Mouse (Mus musculus) hematopoietic stem cell, adult 5-6 weeks (primary cell): ENCODE data around the gene Meis1. TPM values are rescaled to one million over a fixed set of nuclear protein-coding genes. Genes with fewer than 3 reads are reported as not detected.

ENCODE experiments used
- ATAC-seq, 2 experiments: fragments of 125-278 bp in 1 of 2; replicated peaks in 1 of 2; 2 replicates each; pipeline ENCODE4 v1.8.0; 2016 to 2017; ENCODE audit warnings: inconsistent platforms in 2 of 2, mild to moderate bottlenecking in 2 of 2, moderate number of reproducible peaks in 2 of 2, low read depth in 1 of 2, moderate TSS enrichment in 1 of 2; ENCODE audit not compliant: low FRiP score in 2 of 2, poor library complexity in 2 of 2, severe bottlenecking in 2 of 2, insufficient read depth in 1 of 2, low TSS enrichment in 1 of 2
- total RNA-seq: library from RNA; stranded (forward); fragments of 172-1452, 232-1000 nt; gene quantifications from 2 replicates; pipeline ENCODE4 v1.2.3, GENCODE M21; 2017

Meis1 gene
- total RNA-seq, 1 experiment from 2014 or later, result 253 TPM

DNA sequence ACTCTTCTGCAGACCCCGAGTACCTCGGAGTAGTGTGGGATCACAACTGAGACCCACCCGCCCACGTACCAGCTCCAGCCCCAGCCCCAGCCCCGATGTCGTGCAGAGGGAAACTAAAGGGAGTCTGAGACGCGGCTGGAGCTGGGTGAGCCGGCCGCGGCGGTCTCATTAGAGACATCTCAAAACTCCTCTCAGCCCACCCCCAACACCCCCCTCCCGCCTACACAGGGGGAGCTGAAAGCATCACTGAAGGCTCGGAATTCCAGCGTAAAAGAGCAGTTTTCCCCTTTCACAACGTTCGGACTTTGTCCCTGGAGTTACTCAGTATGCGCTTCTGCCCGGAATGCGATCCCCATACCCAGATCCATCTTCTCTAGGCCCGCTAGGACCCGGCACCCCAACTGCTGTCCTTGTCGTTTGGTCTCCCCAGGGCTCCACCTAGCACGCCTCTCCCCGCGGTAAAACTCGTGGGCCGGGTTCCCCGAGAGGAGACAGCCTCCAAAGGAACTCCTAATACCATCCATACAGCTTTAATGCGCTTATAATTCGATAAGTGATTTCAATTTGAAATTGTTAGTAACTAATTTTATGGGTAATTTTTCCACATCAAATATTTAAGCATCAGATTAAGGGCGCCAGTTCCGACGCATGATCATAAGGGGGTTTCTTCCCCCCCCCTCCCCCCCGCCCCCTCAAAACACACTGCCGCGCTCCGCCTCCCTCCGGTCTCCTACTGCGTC is 141.7 kb downstream of the Meis1 start:
- ATAC-seq, result no peak

DNA sequence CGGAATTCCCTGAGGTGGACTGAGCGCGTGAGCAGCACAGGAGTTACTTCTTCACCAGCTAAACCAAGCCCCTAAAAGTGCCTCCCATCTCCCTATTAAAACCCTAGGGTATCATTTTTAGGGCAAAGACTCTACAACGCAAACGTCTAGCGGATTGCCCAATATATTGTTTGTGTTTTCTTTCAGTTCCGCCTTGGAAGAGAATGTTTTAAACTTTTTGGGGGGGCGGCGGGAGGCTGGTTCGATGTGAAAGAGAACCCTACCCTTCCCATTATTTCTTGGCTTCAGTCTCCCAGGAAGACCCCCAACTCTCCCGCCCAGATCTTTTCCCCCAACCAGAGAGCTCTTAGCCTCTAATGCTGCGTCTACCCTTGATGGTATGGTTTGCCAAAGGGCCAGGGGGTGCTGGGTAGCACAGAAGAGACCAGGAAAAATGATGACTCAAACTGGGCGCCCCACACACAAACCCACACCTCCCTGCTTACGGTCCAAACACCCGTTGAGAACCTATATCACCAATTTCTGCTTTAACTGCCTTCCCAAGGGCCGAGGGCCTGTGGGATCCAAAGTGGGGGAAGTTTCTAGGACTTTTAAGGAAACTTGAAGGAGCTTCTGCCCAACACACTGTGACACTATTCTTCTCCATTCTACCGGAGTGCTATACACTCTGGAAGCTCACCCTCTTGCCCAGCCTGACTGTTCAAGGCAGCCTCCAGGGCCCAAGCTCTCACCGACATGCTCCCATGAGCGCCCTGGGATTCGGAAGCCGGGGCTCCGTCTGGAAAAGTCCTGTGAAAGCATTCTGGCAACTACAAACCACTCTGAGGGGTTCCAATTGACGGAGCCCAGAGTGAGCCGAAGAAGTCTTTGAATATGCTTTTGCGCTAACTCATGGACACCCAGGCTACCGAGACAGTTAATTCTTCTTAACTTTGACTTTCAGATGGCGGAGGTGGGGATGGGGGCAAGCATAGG is 142.6 kb downstream of the Meis1 start:
- no peak for ATAC-seq

DNA sequence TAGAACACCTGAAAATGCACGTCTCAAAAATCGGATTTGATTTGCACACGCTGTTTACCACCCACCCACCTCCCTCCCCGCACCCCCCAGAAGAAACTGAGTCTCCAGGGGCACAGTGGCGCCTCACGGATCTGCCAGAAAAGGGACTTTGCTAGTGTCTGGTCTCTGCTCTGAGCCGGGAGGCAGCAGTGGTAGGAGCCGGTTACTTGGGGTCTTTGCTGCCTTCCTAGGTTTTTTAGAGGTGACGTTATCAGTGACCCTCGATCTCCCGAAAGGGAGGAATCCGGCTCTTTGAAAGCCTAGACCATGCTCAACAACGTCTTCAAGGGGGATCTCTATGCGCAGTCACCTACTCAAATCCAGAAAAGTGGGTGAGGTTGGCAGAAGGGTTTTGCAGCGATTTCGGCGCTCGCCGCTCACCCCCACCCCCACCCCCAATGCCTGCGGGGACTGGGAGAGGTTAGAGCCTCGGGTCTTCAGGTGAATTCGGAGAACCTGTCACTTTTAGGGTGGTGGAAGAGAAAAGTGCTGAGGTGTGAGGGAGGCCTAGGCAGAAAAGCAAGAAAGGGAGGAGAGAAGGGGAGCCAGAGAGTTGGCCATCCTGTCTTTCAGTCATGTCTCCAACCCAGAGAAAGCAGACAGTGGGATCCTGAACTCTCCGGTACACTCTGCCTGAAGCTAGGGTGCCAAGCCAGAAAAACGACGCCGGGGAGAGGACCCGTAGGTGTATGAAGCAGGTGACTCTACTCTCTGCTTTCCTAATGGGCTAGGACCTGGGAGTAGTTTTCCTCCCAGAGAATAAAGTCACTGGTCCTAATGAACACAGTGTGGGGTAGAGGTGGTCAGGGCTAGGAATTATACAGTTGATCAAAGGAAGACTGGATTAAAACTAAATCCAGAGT is 143.5 kb downstream of the Meis1 start:
- ATAC-seq, result no peak

- peak in 1 of 2 experiments; percentile 29; a peak in 1 of 4 replicates for ATAC-seq
Observed at GRCm38 (mm10) chr11:18874278-18875000, 144.3 kb downstream of the Meis1 start.

GRCm38 (mm10) chr11:18873451-18874277 is 145.1 kb downstream of the Meis1 start:
- no peak for ATAC-seq

GRCm38 (mm10) chr11:18872793-18873192 is 146.0 kb downstream of the Meis1 start:
- ATAC-seq, result no peak

DNA sequence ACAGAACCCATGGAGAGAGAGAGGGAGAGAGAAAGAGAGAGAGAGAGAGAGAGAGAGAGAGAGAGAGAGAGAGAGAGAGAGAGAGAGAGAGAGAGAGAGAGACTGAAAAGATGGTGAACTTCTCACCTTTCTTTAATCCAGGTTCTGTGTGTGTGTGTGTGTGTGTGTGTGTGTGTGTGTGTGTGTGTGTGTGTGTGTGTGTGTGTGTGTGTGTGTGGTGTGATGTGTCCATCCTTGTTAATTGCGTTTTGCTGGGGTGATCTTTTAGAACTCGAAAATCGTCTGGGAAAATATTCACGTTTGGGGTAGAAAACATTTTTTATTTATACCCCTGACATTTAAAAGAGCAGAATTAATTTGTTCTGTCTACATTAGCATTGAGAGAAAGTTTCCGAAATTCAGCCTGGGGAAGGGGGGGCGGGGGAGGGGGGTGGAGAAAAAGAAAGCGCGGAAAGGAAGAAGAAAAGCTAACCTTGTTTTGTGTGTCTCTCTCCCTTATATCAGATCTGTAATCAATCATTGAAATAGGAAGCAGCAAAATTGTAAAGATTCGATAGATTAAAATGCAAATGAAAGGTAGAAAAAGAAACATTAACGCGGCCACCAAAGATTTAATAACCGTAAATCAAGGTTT is 146.6 kb downstream of the Meis1 start:
- ATAC-seq, result no peak

DNA sequence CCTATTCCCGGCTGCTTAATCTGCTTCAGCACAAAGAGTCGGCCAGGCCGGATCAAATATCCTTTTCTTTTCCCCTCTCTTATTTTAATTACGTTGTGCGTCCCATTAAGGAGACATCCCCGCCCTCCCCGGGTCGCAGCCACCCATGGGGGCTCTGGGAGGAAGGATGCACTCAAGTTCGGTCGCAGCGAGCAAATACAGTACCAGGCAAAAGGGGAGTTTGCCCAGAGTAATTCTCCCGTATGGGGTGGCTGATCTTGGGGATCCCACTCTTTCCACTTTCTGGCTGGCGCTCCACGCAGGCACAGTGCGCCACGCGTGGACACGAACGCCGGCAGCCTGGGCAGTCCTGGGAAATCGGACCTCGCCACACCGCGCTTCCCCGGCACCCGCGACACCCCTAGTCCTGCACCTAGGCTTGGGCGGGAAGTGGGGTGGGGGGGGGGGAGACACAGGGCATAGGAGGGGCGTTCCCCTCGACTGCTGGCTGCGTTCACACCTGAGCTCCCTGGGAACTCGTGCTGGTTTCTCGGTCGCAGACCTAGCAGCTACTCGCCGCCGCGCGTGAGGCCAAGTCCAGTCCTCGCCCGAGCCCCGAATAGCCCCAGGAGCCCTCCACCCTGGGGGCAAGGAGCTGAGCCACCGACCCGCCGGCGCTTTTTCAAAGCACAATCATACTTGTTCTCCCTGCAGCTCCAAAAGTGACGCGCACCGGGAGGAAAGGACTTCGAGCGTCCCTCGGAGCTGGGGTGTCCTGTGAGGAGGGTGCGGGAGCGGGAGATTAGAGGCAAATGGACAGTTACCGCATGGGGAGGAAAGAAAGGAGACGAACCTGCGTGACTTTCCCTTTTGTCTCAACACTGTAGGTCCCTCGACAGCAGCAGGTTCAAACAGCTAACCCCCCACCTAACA is 147.4 kb downstream of the Meis1 start:
- peak in 1 of 2 experiments; percentile 8; a peak in 2 of 4 replicates for ATAC-seq

GRCm38 (mm10) chr11:18870121-18870931 is 148.5 kb downstream of the Meis1 start:
- ATAC-seq, result no peak

DNA sequence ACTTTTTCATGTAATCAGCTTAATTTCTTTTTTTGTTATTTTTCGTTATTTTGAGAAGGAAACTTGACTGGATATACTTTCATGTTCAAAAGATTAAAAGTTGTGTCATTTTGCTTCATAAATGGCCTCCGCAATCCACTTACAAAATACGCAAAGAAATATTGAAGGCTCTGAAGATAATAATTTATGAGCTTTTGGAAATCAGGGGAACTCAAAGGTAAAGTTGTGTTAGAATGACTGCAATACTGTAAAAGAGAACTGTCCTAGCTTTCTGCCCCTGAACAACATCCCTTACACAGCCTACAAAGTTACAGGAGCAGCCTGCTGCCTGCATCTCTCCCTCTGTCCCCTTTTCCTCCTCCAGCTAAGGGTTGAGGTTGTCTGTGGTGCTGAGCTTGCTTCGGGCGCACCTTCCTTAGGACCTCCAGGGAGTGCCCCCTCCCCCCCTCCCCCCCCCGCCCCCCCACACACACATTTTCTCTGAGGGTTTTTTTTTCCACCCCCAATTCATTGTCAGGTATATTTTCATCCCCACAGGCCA is 149.3 kb downstream of the Meis1 start:
- no peak for ATAC-seq

DNA sequence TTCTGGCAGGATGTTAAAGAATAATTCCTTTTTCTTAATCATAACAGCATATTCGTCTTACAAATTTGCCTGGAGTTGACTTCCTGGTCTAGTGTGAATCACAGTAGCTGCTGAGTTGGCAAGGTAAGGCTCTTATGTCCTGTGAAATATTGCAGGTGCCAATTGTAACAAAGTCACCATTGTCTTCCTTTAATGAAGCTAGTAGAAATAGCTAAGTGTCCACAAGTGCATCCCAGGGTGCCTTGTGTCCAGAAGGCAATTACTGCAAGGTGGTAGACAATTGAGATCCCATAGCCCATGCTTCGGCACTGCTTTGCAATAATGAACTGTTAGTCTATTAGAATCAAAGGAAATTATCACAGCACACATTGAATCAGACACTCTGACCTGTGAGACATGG is 151.1 kb downstream of the Meis1 start:
- no peak for ATAC-seq

- 0 out of 4 replicates have a peak, but pooled peaks of 1 of the 2 experiments have one; percentile 18 for ATAC-seq
Observed at GRCm38 (mm10) chr11:18866198-18866836, 152.5 kb downstream of the Meis1 start.

DNA sequence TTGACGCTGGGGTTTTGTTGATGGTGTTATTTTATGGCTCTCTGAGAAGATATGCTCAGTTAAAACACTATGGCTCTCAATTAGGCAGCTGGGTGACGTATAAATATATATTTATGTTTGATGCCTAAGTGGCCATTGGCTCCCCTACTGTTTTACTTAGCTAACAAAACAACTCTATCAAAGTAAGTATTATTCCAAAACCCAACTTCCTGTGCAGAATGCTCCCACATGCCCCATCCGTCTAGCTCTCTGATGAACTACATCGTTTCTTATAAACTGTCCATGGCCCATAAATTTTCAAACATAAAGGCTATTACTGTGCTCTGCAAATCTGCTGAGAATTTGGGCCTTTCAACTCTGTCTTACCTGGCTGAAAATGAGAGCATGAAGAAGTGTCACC is 168.0 kb downstream of the Meis1 start:
- no peak for ATAC-seq
